Mouse (Mus musculus): ENCODE data around the gene Inhbc. TPM values are rescaled to one million over a fixed set of nuclear protein-coding genes. Genes with fewer than 3 reads are reported as not detected.

Inhbc gene
- total and polyA plus RNA-seq, 3 experiments: 0.20 to 0.38 TPM; not detected in 1

- Histone ChIP-seq H3K36me3 (replicated peaks in 1 of 2; ENCODE audit: control insufficient read depth in 1 of 2, insufficient read depth in 1 of 2, low read length in 1 of 2) (peaks cover 20 to 30% of the 10 kb centered on the region in 2 experiments), H3K9ac (ENCODE audit: insufficient read depth, low read depth) (peak overlapping the region; percentile 87), H3K4me3 (replicated peaks in 1 of 3; ENCODE audit: low read depth in 2 of 3, low read length in 2 of 3, poor library complexity in 1 of 3) (peak overlapping the region; percentile 58 to 81 (median 75)), H3K27ac (ENCODE audit: insufficient read depth, low read depth) (no peak overlapping the region), H3K9me3 (replicated peaks; ENCODE audit: low read length) (no peaks in the 10 kb centered on the region), H3K4me1 (ENCODE audit: control insufficient read depth in 1 of 2, insufficient read depth in 2 of 2) (peaks cover 5 to 36% of the 10 kb centered on the region in 2 experiments), H3K79me2 (replicated peaks; ENCODE audit: control insufficient read depth, extremely low read depth, insufficient read depth, poor library complexity, severe bottlenecking) (no peaks in the 10 kb centered on the region), H3K27me3 (replicated peaks) (no peaks in the 10 kb centered on the region), H3K4me2 (ENCODE audit: insufficient read depth, low read depth, poor library complexity, severe bottlenecking) (peak overlapping the region; percentile 97)
- in situ Hi-C loops (cut with MboI; ENCODE audit: low pct_ligation_motif_present, low pct_unique_long_range_greater_than_20kb, low sequenced_read_pairs): no loop called here
- TF ChIP-seq HCFC1 (IDR thresholded peaks at IDR 0.05; ENCODE audit: low read depth, low read length) (peak; percentile 44; the same call in 1 of the 2 replicates), SIN3A (IDR thresholded peaks at IDR 0.05; ENCODE audit: low read length) (peak; percentile 41; the same call in 1 of the 2 replicates), ELF1 (IDR thresholded peaks at IDR 0.05; ENCODE audit: low read depth, low read length) (peak; percentile 71), MAZ (IDR thresholded peaks at IDR 0.05; ENCODE audit: low read depth, low read length) (peak; percentile 85), CHD1 (IDR thresholded peaks at IDR 0.05; ENCODE audit: low read depth, low read length) (0 out of 2 replicates have a peak, but pooled peaks have one; percentile 6), SMC3 (IDR thresholded peaks at IDR 0.05; ENCODE audit: low read depth, low read length) (no peak), CHD2 (IDR thresholded peaks at IDR 0.05; ENCODE audit: low read length) (peak; percentile 57), BHLHE40 (IDR thresholded peaks at IDR 0.05; ENCODE audit: low read depth, low read length) (no peak), UBTF (IDR thresholded peaks at IDR 0.05; ENCODE audit: low read depth, low read length) (no peak), POLR2AphosphoS2 (IDR thresholded peaks at IDR 0.05; ENCODE audit: low read depth, low read length) (no peak), ZMIZ1 (IDR thresholded peaks at IDR 0.05; ENCODE audit: low read depth, low read length) (no peak), RAD21 (IDR thresholded peaks at IDR 0.05; ENCODE audit: low read depth, low read length) (no peak), TCF12 (IDR thresholded peaks at IDR 0.05; ENCODE audit: low read depth, low read length) (0 out of 2 replicates have a peak, but pooled peaks have one; percentile 33), ZNF384 (IDR thresholded peaks at IDR 0.05; ENCODE audit: low read depth, low read length) (peak; percentile 87), MXI1 (IDR thresholded peaks at IDR 0.05; ENCODE audit: low read depth, low read length) (no peak), IRF4 (IDR thresholded peaks at IDR 0.05; ENCODE audit: low read depth, low read length) (no peak), POLR2A (IDR thresholded peaks at IDR 0.05; ENCODE audit: low read depth, low read length) (peak; percentile 57), MYC (IDR thresholded peaks at IDR 0.05; ENCODE audit: low read depth, low read length) (no peak), JUND (conservative IDR thresholded peaks at IDR 0.05; ENCODE audit: low read depth, low read length) (no peak)
- dilution Hi-C loops (cut with MboI; ENCODE audit: extremely low pct_ligation_motif_present, extremely low pct_unique_long_range_greater_than_20kb, low sequenced_read_pairs): no loop called here
- peak; percentile 72 for DNase-seq (ENCODE audit: extremely low read depth)
These were observed 46.9 kb downstream of the Inhbc start for GRCm38 (mm10) chr10:127323131-127323855.

GRCm38 (mm10) chr10:127322669-127323068 is 47.6 kb downstream of the Inhbc start:
- peak overlapping the region; percentile 87; the same call in 1 of the 2 replicates for H3K9ac ChIP-seq (ENCODE audit: insufficient read depth, low read depth)
- peak overlapping the region in 2 of 3 experiments; percentile 58 to 75 for H3K4me3 ChIP-seq (replicated peaks in 1 of 3; ENCODE audit: low read depth in 2 of 3, low read length in 2 of 3, poor library complexity in 1 of 3)
- H3K9me3 ChIP-seq (replicated peaks; ENCODE audit: low read length): no peaks in the 10 kb centered on the region
- in situ Hi-C loops (cut with MboI; ENCODE audit: low pct_ligation_motif_present, low pct_unique_long_range_greater_than_20kb, low sequenced_read_pairs): no loop called here
- no peak overlapping the region for H3K27ac ChIP-seq (ENCODE audit: insufficient read depth, low read depth)
- peaks cover 18 to 24% of the 10 kb centered on the region in 2 experiments for H3K36me3 ChIP-seq (replicated peaks in 1 of 2; ENCODE audit: control insufficient read depth in 1 of 2, insufficient read depth in 1 of 2, low read length in 1 of 2)
- H3K4me1 ChIP-seq (ENCODE audit: control insufficient read depth in 1 of 2, insufficient read depth in 2 of 2): peaks cover 5 to 36% of the 10 kb centered on the region in 2 experiments
- no peak for TF ChIP-seq PAX5 (IDR thresholded peaks at IDR 0.05; ENCODE audit: low read length)
- no peak for TF ChIP-seq MAX (IDR thresholded peaks at IDR 0.05; ENCODE audit: low read length)
- TF ChIP-seq ETS1 (conservative IDR thresholded peaks at IDR 0.05; ENCODE audit: low read depth, low read length): no peak
- no peak for TF ChIP-seq UBTF (IDR thresholded peaks at IDR 0.05; ENCODE audit: low read depth, low read length)
- TF ChIP-seq TCF12 (IDR thresholded peaks at IDR 0.05; ENCODE audit: low read depth, low read length): no peak
- TF ChIP-seq POLR2A (IDR thresholded peaks at IDR 0.05; ENCODE audit: low read depth, low read length): no peak
- TF ChIP-seq NELFE (IDR thresholded peaks at IDR 0.05; ENCODE audit: low read depth, low read length): no peak
- no peak for TF ChIP-seq GABPA (IDR thresholded peaks at IDR 0.05; ENCODE audit: insufficient replicate concordance, low read depth, low read length)
- TF ChIP-seq MEF2A (IDR thresholded peaks at IDR 0.05; ENCODE audit: borderline replicate concordance, low read depth, low read length): no peak
- TF ChIP-seq RAD21 (IDR thresholded peaks at IDR 0.05; ENCODE audit: low read depth, low read length): no peak
- no peak for TF ChIP-seq JUN (IDR thresholded peaks at IDR 0.05; ENCODE audit: insufficient read depth, low read depth, low read length)
- no peak for TF ChIP-seq USF2 (conservative IDR thresholded peaks at IDR 0.05; ENCODE audit: low read depth, low read length)
- 0 out of 2 replicates have a peak overlapping the region, but pooled peaks have one; percentile 97 for H3K4me2 ChIP-seq (ENCODE audit: insufficient read depth, low read depth, poor library complexity, severe bottlenecking)
- H3K27me3 ChIP-seq (replicated peaks): no peaks in the 10 kb centered on the region
- no peaks in the 10 kb centered on the region for H3K79me2 ChIP-seq (replicated peaks; ENCODE audit: control insufficient read depth, extremely low read depth, insufficient read depth, poor library complexity, severe bottlenecking)
- dilution Hi-C loops (cut with MboI; ENCODE audit: extremely low pct_ligation_motif_present, extremely low pct_unique_long_range_greater_than_20kb, low sequenced_read_pairs): no loop called here
- no peak for DNase-seq (ENCODE audit: extremely low read depth)
